Mouse (Mus musculus) heart, adult 2 months (tissue): ENCODE results near the gene Ola1.

Source experiments
- CTCF ChIP-seq: fragments of 200-600 bp; IDR thresholded peaks from 2 replicates; pipeline ENCODE4 v1.8.1; 2022; ENCODE audit warnings: antibody characterized with exemption, mild to moderate bottlenecking, moderate library complexity
- EP300 ChIP-seq: fragments of 200-500 bp; IDR thresholded peaks from 2 replicates; pipeline ENCODE4 v1.6.1; 2011; ENCODE audit warnings: low read depth, low read length, control low read depth; ENCODE audit not compliant: insufficient read depth
- POLR2A ChIP-seq: fragments of 200-500 bp; IDR thresholded peaks from 2 replicates; pipeline ENCODE4 v1.6.1; 2011; ENCODE audit warnings: mild to moderate bottlenecking, low read depth, low read length, control low read depth; ENCODE audit not compliant: insufficient read depth

DNA sequence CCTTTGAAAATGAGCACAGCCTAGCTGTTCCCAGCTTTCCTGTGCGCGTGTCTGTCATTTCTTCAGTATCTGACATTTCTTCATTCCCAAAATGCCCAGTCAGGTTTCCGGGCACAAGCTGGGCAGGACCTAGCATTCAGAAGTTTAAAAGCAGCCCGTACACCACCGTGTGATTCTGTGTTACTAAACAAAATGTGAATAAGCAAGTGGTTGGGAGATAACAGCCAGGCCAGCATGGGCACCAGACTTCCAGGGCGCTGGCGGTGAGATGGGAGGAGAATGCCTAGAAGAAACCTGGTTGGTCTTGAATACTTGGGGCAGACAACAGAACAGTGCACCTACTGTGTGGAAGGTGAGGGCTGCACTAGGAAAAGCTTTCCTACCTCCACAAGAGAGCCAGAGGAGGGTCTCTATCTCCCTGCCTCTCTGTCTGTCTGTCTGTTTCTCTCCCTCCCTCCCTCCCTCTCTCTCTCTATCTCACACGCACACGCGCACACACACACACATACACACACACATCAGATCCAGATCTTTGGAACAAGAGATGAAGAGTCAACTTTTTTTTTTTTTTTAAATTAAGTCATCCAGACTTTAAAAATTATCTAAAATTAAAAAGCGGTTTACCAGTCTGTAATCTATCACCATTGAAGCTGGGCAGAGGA is 144.8 kb downstream of the Ola1 start:
- TF ChIP-seq POLR2A (no peak), CTCF (no peak), EP300 (no peak)
